Mouse (Mus musculus): ENCODE measurements at regions not wholly inside any gene's neighbourhood (a gene's known extent, or its start where the extent isn't known, plus 50 kb on each side); places are given as distances from the start of the nearest gene placed in this dataset.

GRCm38 (mm10) chr15:86696806-86697205 lies 482.5 kb downstream of the Tbc1d22a start:
- Histone ChIP-seq H3K36me3 (ENCODE audit: control insufficient read depth) (no peaks in the 10 kb centered on the region), H3K27me3 (ENCODE audit: control insufficient read depth) (no peaks in the 10 kb centered on the region), H3K4me1 (ENCODE audit: control insufficient read depth) (no peaks in the 10 kb centered on the region), H3K9me3 (ENCODE audit: control insufficient read depth, low read length) (peaks cover 9% of the 10 kb centered on the region; the same call in 1 of the 2 replicates), H3K4me3 (replicated peaks) (no peak overlapping the region)
- no peak for TF ChIP-seq TAL1 (IDR thresholded peaks at IDR 0.05; ENCODE audit: low read length)
- TF ChIP-seq GATA1 (IDR thresholded peaks at IDR 0.05; ENCODE audit: low read length): no peak

DNA sequence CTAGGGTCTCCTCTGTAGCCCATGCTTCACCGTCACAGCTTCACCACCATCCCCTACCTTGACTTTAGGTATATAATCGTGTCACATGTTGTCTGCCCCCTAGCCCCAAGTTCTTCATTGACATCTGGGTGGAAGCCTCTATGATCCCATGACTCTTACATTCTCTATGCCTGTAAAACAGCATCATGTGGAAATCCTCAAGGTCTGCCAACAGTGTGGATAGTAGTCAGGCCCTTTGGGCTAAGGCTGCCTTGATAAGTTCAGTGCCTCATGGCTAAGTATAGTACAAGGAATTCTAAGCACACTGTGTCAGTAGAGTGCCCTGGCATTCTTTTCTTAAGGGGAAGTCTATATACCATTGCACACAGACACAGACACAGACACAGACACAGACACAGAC lies 496.2 kb downstream of the Tbc1d22a start:
- Histone ChIP-seq H3K4me3 (replicated peaks) (no peak overlapping the region), H3K9me3 (ENCODE audit: control insufficient read depth, low read length) (peaks cover 79% of the 10 kb centered on the region), H3K27me3 (ENCODE audit: control insufficient read depth) (no peaks in the 10 kb centered on the region), H3K36me3 (ENCODE audit: control insufficient read depth) (no peaks in the 10 kb centered on the region), H3K4me1 (ENCODE audit: control insufficient read depth) (no peaks in the 10 kb centered on the region)
- TF ChIP-seq GATA1 (IDR thresholded peaks at IDR 0.05; ENCODE audit: low read length) (no peak), TAL1 (IDR thresholded peaks at IDR 0.05; ENCODE audit: low read length) (no peak)

GRCm38 (mm10) chr15:86718376-86718775 lies 504.1 kb downstream of the Tbc1d22a start:
- Histone ChIP-seq H3K4me3 (replicated peaks) (no peak overlapping the region), H3K9me3 (ENCODE audit: control insufficient read depth, low read length) (peaks cover 72% of the 10 kb centered on the region), H3K27me3 (ENCODE audit: control insufficient read depth) (no peaks in the 10 kb centered on the region), H3K36me3 (ENCODE audit: control insufficient read depth) (no peaks in the 10 kb centered on the region), H3K4me1 (ENCODE audit: control insufficient read depth) (no peaks in the 10 kb centered on the region)
- TF ChIP-seq TAL1 (IDR thresholded peaks at IDR 0.05; ENCODE audit: low read length) (no peak), GATA1 (IDR thresholded peaks at IDR 0.05; ENCODE audit: low read length) (no peak)

GRCm38 (mm10) chr15:86719088-86719487 lies 504.8 kb downstream of the Tbc1d22a start:
- TF ChIP-seq GATA1 (IDR thresholded peaks at IDR 0.05; ENCODE audit: low read length) (no peak), TAL1 (IDR thresholded peaks at IDR 0.05; ENCODE audit: low read length) (no peak)
- H3K4me3 ChIP-seq (replicated peaks): no peak overlapping the region
- H3K4me1 ChIP-seq (ENCODE audit: control insufficient read depth): no peaks in the 10 kb centered on the region
- no peaks in the 10 kb centered on the region for H3K36me3 ChIP-seq (ENCODE audit: control insufficient read depth)
- H3K27me3 ChIP-seq (ENCODE audit: control insufficient read depth): no peaks in the 10 kb centered on the region
- H3K9me3 ChIP-seq (ENCODE audit: control insufficient read depth, low read length): peaks cover 71% of the 10 kb centered on the region

DNA sequence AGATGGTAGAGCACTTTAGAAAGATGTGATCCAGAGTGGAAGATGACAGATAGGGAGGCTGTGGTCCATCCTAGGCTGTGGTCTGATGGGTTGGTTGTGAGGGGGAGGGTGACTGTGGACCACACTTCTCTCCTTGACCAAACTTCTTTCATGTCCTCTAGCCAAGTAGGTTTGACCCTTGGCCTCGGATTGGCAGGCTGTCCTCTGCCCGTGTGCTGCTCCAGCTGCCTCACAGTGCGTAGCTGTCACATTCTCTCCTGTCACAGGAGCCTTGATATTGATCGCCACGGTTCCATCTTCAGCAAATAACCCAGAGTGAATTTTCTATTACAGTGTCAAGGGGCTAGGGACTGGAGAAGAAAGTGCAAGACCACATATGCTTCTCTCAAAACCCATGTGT lies 506.9 kb downstream of the Tbc1d22a start:
- Histone ChIP-seq H3K9me3 (ENCODE audit: control insufficient read depth, low read length) (peaks cover 65% of the 10 kb centered on the region), H3K4me3 (replicated peaks) (no peak overlapping the region), H3K27me3 (ENCODE audit: control insufficient read depth) (no peaks in the 10 kb centered on the region), H3K36me3 (ENCODE audit: control insufficient read depth) (no peaks in the 10 kb centered on the region), H3K4me1 (ENCODE audit: control insufficient read depth) (no peaks in the 10 kb centered on the region)
- TF ChIP-seq GATA1 (IDR thresholded peaks at IDR 0.05; ENCODE audit: low read length) (no peak), TAL1 (IDR thresholded peaks at IDR 0.05; ENCODE audit: low read length) (no peak)

DNA sequence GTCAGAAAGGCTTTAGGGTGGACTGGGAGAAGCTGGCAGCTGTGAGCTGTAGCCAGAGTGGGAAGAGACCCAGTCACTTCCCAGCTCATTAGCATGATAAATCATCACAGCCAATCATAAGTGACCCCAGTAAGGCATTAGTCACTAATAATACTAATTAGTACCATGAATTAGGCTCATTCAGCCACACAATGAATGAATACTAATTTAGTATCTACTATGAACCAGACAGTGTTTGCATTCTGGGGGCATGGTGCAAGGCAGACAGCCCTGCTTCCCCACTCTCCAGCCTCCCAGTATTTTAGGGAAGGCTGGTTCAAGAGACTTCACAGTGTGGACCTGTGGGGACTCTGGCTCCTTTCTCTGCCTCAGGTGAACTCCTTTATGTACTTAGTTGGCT lies 523.7 kb downstream of the Tbc1d22a start:
- Histone ChIP-seq H3K4me3 (replicated peaks) (no peak overlapping the region), H3K4me1 (ENCODE audit: control insufficient read depth) (no peaks in the 10 kb centered on the region), H3K27me3 (ENCODE audit: control insufficient read depth) (no peaks in the 10 kb centered on the region), H3K9me3 (ENCODE audit: control insufficient read depth, low read length) (peaks cover 14% of the 10 kb centered on the region), H3K36me3 (ENCODE audit: control insufficient read depth) (no peaks in the 10 kb centered on the region)
- TF ChIP-seq GATA1 (IDR thresholded peaks at IDR 0.05; ENCODE audit: low read length): no peak
- TF ChIP-seq TAL1 (IDR thresholded peaks at IDR 0.05; ENCODE audit: low read length): no peak

DNA sequence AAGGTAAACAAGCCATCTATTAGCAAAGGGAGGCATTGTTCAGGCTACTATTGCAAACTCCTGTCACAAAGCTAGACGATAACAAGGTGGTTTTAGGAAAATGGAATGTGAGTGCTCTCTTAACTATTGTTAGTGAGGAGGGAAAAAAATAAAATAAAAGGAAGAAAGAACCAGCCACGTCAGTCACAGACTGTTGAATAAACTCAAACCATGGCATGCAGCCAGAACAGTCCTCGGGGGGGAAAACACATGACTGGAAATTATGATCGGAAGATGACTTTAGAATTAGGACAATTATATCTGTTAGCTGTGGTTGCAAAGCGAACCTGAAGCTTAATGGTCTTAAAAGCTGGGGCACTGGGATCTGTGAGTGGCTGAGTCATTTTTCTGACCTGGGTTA lies 524.1 kb downstream of the Tbc1d22a start:
- Histone ChIP-seq H3K9me3 (ENCODE audit: control insufficient read depth, low read length) (peaks cover 14% of the 10 kb centered on the region), H3K27me3 (ENCODE audit: control insufficient read depth) (no peaks in the 10 kb centered on the region), H3K4me3 (replicated peaks) (no peak overlapping the region), H3K4me1 (ENCODE audit: control insufficient read depth) (no peaks in the 10 kb centered on the region), H3K36me3 (ENCODE audit: control insufficient read depth) (no peaks in the 10 kb centered on the region)
- TF ChIP-seq GATA1 (IDR thresholded peaks at IDR 0.05; ENCODE audit: low read length): no peak

DNA sequence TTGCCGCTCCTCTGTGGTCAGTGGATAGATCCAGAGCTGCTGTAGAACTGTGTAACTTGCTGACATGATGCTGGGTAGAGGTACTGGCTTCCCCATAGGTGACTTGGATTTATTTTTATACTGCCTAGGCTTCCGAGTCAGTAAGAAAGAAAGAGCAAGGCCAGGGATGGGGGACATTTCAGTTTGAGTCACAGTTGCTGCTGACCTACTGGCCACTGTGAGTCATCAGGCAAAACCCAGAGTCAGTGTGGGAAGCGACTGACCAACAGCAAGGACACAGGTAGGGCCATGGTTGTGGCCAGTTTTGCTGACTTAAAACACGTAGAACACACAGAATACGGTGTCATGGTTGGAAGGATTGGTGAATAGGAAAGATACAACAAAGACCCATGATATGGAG lies 524.5 kb downstream of the Tbc1d22a start:
- Histone ChIP-seq H3K36me3 (ENCODE audit: control insufficient read depth) (no peaks in the 10 kb centered on the region), H3K9me3 (ENCODE audit: control insufficient read depth, low read length) (peaks cover 13% of the 10 kb centered on the region), H3K4me3 (replicated peaks) (no peak overlapping the region), H3K4me1 (ENCODE audit: control insufficient read depth) (no peaks in the 10 kb centered on the region), H3K27me3 (ENCODE audit: control insufficient read depth) (no peaks in the 10 kb centered on the region)
- TF ChIP-seq GATA1 (IDR thresholded peaks at IDR 0.05; ENCODE audit: low read length) (no peak), TAL1 (IDR thresholded peaks at IDR 0.05; ENCODE audit: low read length) (no peak)

- no peaks in the 10 kb centered on the region for H3K36me3 ChIP-seq (ENCODE audit: control insufficient read depth)
- TF ChIP-seq GATA1 (IDR thresholded peaks at IDR 0.05; ENCODE audit: low read length): no peak
- no peak for TF ChIP-seq TAL1 (IDR thresholded peaks at IDR 0.05; ENCODE audit: low read length)
- H3K4me1 ChIP-seq (ENCODE audit: control insufficient read depth): no peaks in the 10 kb centered on the region
- H3K9me3 ChIP-seq (ENCODE audit: control insufficient read depth, low read length): peaks cover 13% of the 10 kb centered on the region
- H3K27me3 ChIP-seq (ENCODE audit: control insufficient read depth): no peaks in the 10 kb centered on the region
- H3K4me3 ChIP-seq (replicated peaks): no peak overlapping the region
These were observed 537.3 kb downstream of the Tbc1d22a start for GRCm38 (mm10) chr15:86751436-86752136.
